Mouse (Mus musculus): ENCODE measurements at regions not wholly inside any gene's neighbourhood (a gene's known extent, or its start where the extent isn't known, plus 50 kb on each side); places are given as distances from the start of the nearest gene placed in this dataset.
"Not testable (repeated sequence)": the region's sequence is repeated elsewhere in the genome, so short reads cannot be mapped to it uniquely, and the experiment has no call there.

DNA sequence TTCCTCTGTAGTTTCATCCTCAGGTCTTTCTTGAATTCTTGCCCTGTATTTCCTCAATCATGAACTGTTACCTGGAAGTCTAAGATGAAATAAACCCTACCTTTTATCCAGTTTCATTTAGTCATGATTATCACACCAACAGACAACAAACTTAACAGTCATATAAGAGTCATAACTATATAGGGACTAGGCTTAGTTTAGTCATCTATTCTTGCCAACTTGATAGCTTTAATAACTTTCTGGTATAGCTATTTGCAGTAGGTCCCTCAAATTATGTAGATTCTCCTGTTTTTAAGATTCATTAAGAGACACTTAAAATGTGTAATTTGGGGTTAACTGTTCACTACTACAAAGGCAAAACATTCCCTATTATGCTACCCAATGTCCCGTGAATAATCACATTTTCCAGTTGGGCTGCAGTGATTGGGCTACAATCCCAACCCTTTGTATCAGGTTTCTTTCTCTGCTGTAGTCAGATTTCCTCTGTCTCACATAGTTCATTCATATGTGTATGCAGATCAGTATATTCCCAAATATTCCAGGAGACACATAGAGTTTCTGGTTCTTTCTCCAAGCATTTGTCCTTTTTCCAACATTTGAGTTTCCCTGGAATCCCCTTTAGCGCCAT lies 396.4 kb upstream of the Nectin3 start:
- Histone ChIP-seq H3K4me2 (no peak overlapping the region), H3K27me3 (no peaks in the 10 kb centered on the region), H3K27ac (no peak overlapping the region), H3K4me1 (replicated peaks) (no peaks in the 10 kb centered on the region), H3K36me3 (no peaks in the 10 kb centered on the region), H3K9ac (no peak overlapping the region), H3K9me3 (replicated peaks) (no peaks in the 10 kb centered on the region), H3K4me3 (no peak overlapping the region)
- 81% methylated on average over 2 of the region's 2 CpGs for WGBS
- ATAC-seq (replicated peaks; ENCODE audit: insufficient number of reproducible peaks, insufficient read depth, low FRiP score, low read depth), result no peak

DNA sequence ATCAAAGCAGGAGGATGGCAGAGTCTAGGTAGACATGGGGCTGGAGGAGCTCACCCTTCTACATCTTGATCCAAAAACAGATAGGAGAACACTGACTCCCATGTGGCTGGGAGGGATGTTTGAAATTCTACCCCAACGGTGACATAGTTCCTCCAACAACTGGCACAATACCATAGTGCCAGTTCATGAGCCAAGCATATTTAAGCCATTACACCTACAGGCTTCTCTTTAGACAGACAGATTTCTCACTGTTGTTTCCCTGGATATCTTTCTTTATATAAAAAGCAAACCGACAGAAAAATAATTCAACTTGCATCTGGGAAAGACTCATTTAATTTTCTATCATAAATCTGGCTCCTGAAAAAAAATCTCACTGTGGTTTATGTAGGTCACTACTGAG lies 380.4 kb upstream of the Nectin3 start:
- Histone ChIP-seq H3K4me3 (no peak overlapping the region), H3K27ac (no peak overlapping the region), H3K36me3 (no peaks in the 10 kb centered on the region), H3K4me1 (replicated peaks) (no peaks in the 10 kb centered on the region), H3K4me2 (no peak overlapping the region), H3K9me3 (replicated peaks) (no peaks in the 10 kb centered on the region), H3K27me3 (no peaks in the 10 kb centered on the region), H3K9ac (no peak overlapping the region)
- no peak for ATAC-seq (replicated peaks; ENCODE audit: insufficient number of reproducible peaks, insufficient read depth, low FRiP score, low read depth)
- WGBS, result 87% methylated on average over 2 of the region's 2 CpGs

DNA sequence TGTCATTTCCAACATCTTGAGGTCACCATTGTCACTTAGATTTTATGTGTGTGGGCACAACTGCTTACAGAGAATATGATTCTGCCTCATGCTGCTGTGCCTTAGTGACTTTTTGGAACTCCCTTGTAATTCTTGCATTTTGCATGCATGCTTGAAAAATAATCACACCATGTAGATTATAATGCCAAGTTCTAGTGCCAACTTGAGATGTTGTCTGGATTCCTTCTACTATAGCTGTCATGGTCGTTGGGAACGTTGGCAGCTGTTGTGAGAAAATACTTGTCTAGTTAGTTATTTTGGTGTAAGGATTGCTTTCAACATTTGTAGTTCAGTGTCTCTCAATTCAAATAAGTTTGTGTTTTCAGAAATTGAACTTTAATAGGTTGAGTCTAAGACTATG lies 365.6 kb upstream of the Nectin3 start:
- no peaks in the 10 kb centered on the region for H3K9me3 ChIP-seq (replicated peaks)
- WGBS, result 70% methylated on average over 2 of the region's 2 CpGs
- no peaks in the 10 kb centered on the region for H3K4me1 ChIP-seq (replicated peaks)
- no peaks in the 10 kb centered on the region for H3K27me3 ChIP-seq
- H3K36me3 ChIP-seq, result no peaks in the 10 kb centered on the region
- H3K4me3 ChIP-seq, result no peak overlapping the region
- no peak overlapping the region for H3K9ac ChIP-seq
- no peak for ATAC-seq (replicated peaks; ENCODE audit: insufficient number of reproducible peaks, insufficient read depth, low FRiP score, low read depth)
- no peak overlapping the region for H3K27ac ChIP-seq
- H3K4me2 ChIP-seq, result no peak overlapping the region

DNA sequence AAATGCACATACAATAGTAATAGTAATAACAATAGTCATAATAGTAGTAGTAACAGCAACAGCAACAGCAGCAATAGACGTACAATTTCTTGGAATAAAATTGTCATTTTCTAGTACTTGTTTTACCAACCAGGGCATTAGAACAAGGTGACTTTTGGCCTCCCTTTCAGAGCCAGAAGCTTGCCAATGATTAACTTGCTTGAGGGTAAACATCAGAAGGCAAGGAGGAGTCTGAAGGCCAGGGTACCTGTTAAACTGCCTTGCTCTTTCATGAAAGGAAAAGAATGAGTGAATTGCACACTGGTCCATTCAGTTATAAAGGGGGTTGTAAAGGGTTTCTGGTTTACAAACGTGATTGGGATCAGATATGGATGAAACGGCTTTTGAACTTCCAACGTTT lies 351.2 kb upstream of the Nectin3 start:
- H3K9me3 ChIP-seq (replicated peaks), result no peaks in the 10 kb centered on the region
- H3K27ac ChIP-seq, result no peak overlapping the region
- no peak for ATAC-seq (replicated peaks; ENCODE audit: insufficient number of reproducible peaks, insufficient read depth, low FRiP score, low read depth)
- no peak overlapping the region for H3K4me2 ChIP-seq
- no peaks in the 10 kb centered on the region for H3K4me1 ChIP-seq (replicated peaks)
- H3K36me3 ChIP-seq, result no peaks in the 10 kb centered on the region
- no peak overlapping the region for H3K4me3 ChIP-seq
- WGBS, result 77% methylated on average over 4 of the region's 4 CpGs
- H3K27me3 ChIP-seq, result no peaks in the 10 kb centered on the region
- H3K9ac ChIP-seq, result no peak overlapping the region

DNA sequence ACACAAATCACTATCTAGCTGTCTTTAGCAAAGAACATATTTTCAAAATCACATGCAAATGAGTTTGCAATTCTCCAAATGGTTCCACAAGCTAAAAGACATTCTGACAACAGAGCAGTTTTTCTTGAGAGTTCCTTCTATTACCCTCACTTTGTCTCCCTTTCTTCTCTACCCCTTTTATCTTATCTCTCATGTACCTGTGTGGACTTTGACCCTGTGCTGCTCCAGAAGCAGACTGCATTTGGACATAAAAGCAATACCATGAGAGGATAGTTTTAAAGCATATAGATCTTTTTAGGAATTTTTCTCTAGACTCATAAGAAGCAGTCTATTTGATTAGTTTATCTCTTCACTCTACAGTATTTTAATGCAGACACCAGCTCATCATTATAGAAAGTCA lies 350.4 kb upstream of the Nectin3 start:
- Histone ChIP-seq H3K4me3 (no peak overlapping the region), H3K4me2 (no peak overlapping the region), H3K27me3 (no peaks in the 10 kb centered on the region), H3K9ac (no peak overlapping the region), H3K9me3 (replicated peaks) (no peaks in the 10 kb centered on the region), H3K4me1 (replicated peaks) (no peaks in the 10 kb centered on the region), H3K36me3 (no peaks in the 10 kb centered on the region), H3K27ac (no peak overlapping the region)
- no peak for ATAC-seq (replicated peaks; ENCODE audit: insufficient number of reproducible peaks, insufficient read depth, low FRiP score, low read depth)

DNA sequence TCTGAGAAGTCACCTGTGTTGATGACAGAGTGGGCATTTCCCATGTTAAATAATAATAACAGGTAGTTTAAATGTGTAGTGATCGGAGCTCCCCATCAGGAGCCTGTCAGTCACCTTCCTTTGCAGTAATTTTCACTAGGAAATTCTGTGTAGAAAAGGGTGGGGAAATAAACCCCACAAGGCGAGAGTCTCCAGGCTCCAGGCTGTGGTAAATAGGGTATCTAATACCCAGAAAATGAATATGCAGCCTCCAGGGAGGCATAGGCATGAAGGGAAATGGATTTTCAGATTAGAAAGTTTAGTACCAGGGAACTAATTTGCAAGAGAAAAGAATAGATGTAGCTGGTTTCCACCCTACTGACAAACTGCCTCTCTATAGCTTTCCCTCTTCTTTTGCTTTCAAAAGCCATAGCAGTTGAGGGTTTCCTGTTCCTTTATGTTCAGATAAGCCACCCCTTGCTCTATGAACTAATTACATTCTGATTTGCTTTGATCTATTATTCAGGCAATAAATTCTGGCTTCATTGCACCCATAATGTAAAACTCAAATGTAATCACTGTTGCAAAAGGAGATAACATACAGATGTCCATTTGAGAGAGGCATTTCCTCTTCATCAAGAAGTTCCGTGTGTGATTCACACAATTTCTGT lies 349.5 kb upstream of the Nectin3 start:
- 68% methylated on average over 3 of the region's 3 CpGs for WGBS
- ATAC-seq (replicated peaks; ENCODE audit: insufficient number of reproducible peaks, insufficient read depth, low FRiP score, low read depth), result no peak

DNA sequence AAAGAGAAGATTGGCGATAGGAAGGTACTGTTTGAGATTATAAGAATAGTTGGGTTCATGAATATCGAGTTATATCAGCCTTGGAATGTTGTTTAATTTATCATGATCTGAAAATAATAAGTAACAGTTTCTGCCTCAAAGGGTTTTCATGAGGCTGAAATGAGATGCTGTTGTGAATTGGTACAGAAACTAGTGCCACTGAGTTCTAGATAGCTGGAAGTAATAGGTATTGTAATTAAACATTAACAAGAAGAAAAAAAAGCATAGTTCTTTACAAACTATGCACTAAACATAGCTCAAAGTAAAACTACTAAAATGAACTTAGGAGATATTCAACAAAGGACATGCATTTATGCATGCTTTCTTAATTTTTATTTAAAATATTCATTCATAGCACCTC lies 342.9 kb upstream of the Nectin3 start:
- no peak for ATAC-seq (replicated peaks; ENCODE audit: insufficient number of reproducible peaks, insufficient read depth, low FRiP score, low read depth)
- Histone ChIP-seq H3K4me1 (replicated peaks) (no peaks in the 10 kb centered on the region), H3K4me3 (no peak overlapping the region), H3K9ac (no peak overlapping the region), H3K4me2 (no peak overlapping the region), H3K27me3 (no peaks in the 10 kb centered on the region), H3K27ac (no peak overlapping the region), H3K36me3 (no peaks in the 10 kb centered on the region), H3K9me3 (replicated peaks) (no peaks in the 10 kb centered on the region)
- 68% methylated on average over 2 of the region's 2 CpGs for WGBS

More for the DNA sequence above, 349.5 kb upstream of the Nectin3 start:
- no peak overlapping the region for H3K4me3 ChIP-seq
- H3K27me3 ChIP-seq, result no peaks in the 10 kb centered on the region
- H3K36me3 ChIP-seq, result no peaks in the 10 kb centered on the region
- no peaks in the 10 kb centered on the region for H3K9me3 ChIP-seq (replicated peaks)
- no peaks in the 10 kb centered on the region for H3K4me1 ChIP-seq (replicated peaks)
- H3K27ac ChIP-seq, result no peak overlapping the region
- H3K9ac ChIP-seq, result no peak overlapping the region
- H3K4me2 ChIP-seq, result no peak overlapping the region

DNA sequence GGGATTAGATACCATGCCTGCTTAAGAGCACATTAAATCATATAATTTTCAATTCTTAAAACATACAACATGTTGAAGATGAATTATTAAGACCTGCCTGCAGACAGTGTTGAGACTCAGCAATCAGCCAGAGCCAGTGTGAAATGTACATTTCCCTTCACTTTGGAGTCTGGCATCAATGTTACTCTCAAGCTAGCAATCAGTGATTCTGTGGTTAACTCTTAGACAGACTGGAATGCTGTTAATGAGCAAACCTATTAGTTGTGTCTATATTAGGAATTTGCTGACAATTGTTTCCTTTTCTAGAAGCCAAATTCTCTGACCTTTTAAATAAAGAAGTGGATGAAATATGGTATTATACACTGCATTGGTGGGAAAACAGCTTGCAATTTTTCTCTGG lies 342.4 kb upstream of the Nectin3 start:
- no peak overlapping the region for H3K27ac ChIP-seq
- no peak for ATAC-seq (replicated peaks; ENCODE audit: insufficient number of reproducible peaks, insufficient read depth, low FRiP score, low read depth)
- no peak overlapping the region for H3K4me3 ChIP-seq
- H3K9me3 ChIP-seq (replicated peaks), result no peaks in the 10 kb centered on the region
- H3K4me1 ChIP-seq (replicated peaks), result no peaks in the 10 kb centered on the region
- no peak overlapping the region for H3K4me2 ChIP-seq
- no peak overlapping the region for H3K9ac ChIP-seq
- H3K36me3 ChIP-seq, result no peaks in the 10 kb centered on the region
- H3K27me3 ChIP-seq, result no peaks in the 10 kb centered on the region

DNA sequence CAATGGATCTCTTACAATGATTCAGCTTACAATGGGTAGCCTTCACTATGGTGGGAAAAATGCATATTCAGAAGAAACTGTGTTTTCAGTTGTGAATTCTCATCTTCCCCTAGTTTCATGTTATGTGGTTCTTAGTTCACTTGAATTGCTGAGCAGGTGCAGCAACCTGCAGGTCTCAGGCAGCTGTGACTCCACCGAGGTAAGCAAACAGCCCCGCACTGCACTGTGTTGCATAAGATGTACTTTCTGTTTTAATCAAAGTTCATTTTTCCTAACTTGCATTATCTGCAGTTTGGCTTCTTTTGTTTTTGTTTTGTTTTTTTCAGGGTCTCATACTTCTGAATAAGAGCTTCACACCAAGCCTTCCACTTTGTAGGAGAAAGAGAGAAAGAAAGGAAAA lies 326.8 kb upstream of the Nectin3 start:
- no peak overlapping the region for H3K9ac ChIP-seq
- no peaks in the 10 kb centered on the region for H3K27me3 ChIP-seq
- no peaks in the 10 kb centered on the region for H3K9me3 ChIP-seq (replicated peaks)
- H3K4me1 ChIP-seq (replicated peaks), result no peaks in the 10 kb centered on the region
- no peak overlapping the region for H3K27ac ChIP-seq
- no peaks in the 10 kb centered on the region for H3K36me3 ChIP-seq
- no peak for ATAC-seq (replicated peaks; ENCODE audit: insufficient number of reproducible peaks, insufficient read depth, low FRiP score, low read depth)
- H3K4me2 ChIP-seq, result no peak overlapping the region
- WGBS, result 82% methylated on average over 2 of the region's 2 CpGs
- H3K4me3 ChIP-seq, result no peak overlapping the region

DNA sequence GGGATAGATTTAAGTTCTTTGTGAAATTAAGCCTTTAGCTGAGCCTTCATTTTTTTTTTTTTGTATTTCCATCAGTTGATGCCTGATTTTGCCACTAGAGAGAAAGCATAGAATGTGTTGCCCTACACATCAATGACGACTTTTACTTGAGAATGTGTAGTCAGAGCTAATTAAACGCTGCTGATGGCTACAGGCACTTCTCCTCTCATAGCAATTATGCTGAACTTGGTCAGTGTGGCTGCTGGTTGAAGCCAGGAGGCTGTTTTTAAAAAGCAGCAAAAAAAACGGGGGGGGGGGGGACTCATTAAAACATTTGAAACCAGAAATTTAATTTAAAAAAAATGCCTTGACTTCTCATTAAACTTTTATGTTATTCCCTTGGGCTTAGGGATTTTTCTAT lies 324.4 kb upstream of the Nectin3 start:
- H3K4me3 ChIP-seq, result no peak overlapping the region
- ATAC-seq (replicated peaks; ENCODE audit: insufficient number of reproducible peaks, insufficient read depth, low FRiP score, low read depth), result no peak
- 54% methylated on average over 3 of the region's 3 CpGs for WGBS

DNA sequence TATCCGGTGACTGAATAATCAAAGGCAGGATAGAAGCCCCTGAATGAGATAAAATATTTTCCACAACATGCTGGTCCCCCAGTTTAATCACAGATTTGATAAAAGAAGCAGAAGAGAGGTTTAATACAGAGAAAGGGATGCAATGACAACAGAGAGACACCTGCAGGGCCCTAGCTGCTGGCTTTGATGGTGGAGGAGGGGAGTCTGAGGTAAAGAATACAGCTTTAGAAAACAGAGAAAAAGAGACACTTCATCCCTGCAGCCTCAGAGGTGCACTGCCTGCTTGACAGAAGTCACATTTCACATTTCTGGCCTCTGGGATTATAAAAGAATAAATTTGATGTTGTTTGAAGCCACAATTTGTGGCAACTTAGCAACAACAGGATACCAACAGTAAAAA lies 319.9 kb upstream of the Nectin3 start:
- H3K27ac ChIP-seq, result no peak overlapping the region
- no peak overlapping the region for H3K4me2 ChIP-seq
- no peaks in the 10 kb centered on the region for H3K9me3 ChIP-seq (replicated peaks)
- no peaks in the 10 kb centered on the region for H3K36me3 ChIP-seq
- no peak overlapping the region for H3K4me3 ChIP-seq
- no peak for ATAC-seq (replicated peaks; ENCODE audit: insufficient number of reproducible peaks, insufficient read depth, low FRiP score, low read depth)
- H3K4me1 ChIP-seq (replicated peaks), result no peaks in the 10 kb centered on the region
- 73% methylated on average over 1 of the region's 1 CpGs for WGBS
- H3K27me3 ChIP-seq, result no peaks in the 10 kb centered on the region
- H3K9ac ChIP-seq, result no peak overlapping the region

More for the DNA sequence above, 324.4 kb upstream of the Nectin3 start:
- no peak overlapping the region for H3K9ac ChIP-seq
- no peaks in the 10 kb centered on the region for H3K36me3 ChIP-seq
- no peaks in the 10 kb centered on the region for H3K9me3 ChIP-seq (replicated peaks)
- no peak overlapping the region for H3K27ac ChIP-seq
- no peaks in the 10 kb centered on the region for H3K4me1 ChIP-seq (replicated peaks)
- no peaks in the 10 kb centered on the region for H3K27me3 ChIP-seq
- H3K4me2 ChIP-seq, result no peak overlapping the region

DNA sequence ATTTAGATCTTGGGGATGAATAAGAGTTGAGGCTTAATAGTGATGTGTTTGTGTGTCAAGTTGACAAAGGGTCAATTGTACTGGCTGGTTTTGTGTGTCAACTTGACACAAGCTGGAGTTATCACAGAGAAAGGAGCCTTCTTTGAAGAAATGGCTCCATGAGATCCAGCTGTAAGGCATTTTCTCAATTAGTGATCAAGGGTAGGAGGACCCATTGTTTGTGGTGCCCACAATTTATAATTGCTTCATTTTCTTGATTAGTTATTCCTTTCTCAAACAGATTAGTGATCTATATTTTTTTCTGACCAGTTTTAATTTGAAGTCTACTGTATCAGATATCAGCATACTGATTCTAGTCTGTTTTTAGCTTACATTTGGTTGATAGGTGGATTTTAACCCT lies 313.5 kb upstream of the Nectin3 start:
- H3K27ac ChIP-seq; H3K4me3 ChIP-seq; ATAC-seq (replicated peaks; ENCODE audit: insufficient number of reproducible peaks, insufficient read depth, low FRiP score, low read depth); H3K4me2 ChIP-seq; H3K9me3 ChIP-seq (replicated peaks); H3K27me3 ChIP-seq; H3K36me3 ChIP-seq; H3K4me1 ChIP-seq (replicated peaks); H3K9ac ChIP-seq: not testable (repeated sequence)
